Mouse (Mus musculus) adrenal gland, adult (tissue): ENCODE data around the gene Spns1.
"Not testable (repeated sequence)": the region's sequence is repeated elsewhere in the genome, so short reads cannot be mapped to it uniquely, and the experiment has no call there.

Experiments used
- DNase-seq, 2 experiments: peaks; one replicate each; pipeline ENCODE4 v3.0.0; 2022 to 2023; ENCODE audit warnings: low spot score in 1 of 2; ENCODE audit not compliant: inconsistent age in 2 of 2

Spns1 gene

GRCm38 (mm10) chr7:126340206-126340618 lies 37.0 kb downstream of the Spns1 start:
- no peak for DNase-seq

- DNase-seq, result no peak
Measured at GRCm38 (mm10) chr7:126339521-126339971, 37.7 kb downstream of the Spns1 start.

GRCm38 (mm10) chr7:126338906-126339305 lies 38.3 kb downstream of the Spns1 start:
- no peak for DNase-seq

GRCm38 (mm10) chr7:126335556-126335955 lies 41.7 kb downstream of the Spns1 start:
- no peak for DNase-seq

GRCm38 (mm10) chr7:126332691-126333090 lies 44.6 kb downstream of the Spns1 start:
- DNase-seq, result no peak

- no peak for DNase-seq
Measured at GRCm38 (mm10) chr7:126330693-126331092, 46.6 kb downstream of the Spns1 start.

- no peak for DNase-seq
Measured at GRCm38 (mm10) chr7:126329907-126330645, 47.2 kb downstream of the Spns1 start.

- DNase-seq, result not testable (repeated sequence)
Measured at GRCm38 (mm10) chr7:126328848-126329247, 48.4 kb downstream of the Spns1 start.

GRCm38 (mm10) chr7:126325576-126326273 lies 51.5 kb downstream of the Spns1 start:
- DNase-seq, result not testable (repeated sequence)

- no peak for DNase-seq
Measured at GRCm38 (mm10) chr7:126324791-126325190, 52.5 kb downstream of the Spns1 start.

GRCm38 (mm10) chr7:126323729-126324128 lies 53.5 kb downstream of the Spns1 start:
- peak; percentile 68 to 91 for DNase-seq
